Mouse (Mus musculus) limb, embryonic 15.5 days (tissue): ENCODE measurements around the gene Kidins220. TPM values are rescaled to one million over a fixed set of nuclear protein-coding genes. Genes with fewer than 3 reads are reported as not detected.

Experiments
- ATAC-seq: fragments of 200-750 bp; cut with Nextera tagmentation; 2 replicates; pipeline ENCODE4 v1.8.0; 2017; ENCODE audit warnings: low read depth, moderate TSS enrichment; ENCODE audit not compliant: insufficient number of reproducible peaks, low FRiP score, low TSS enrichment
- H3K27ac ChIP-seq: fragments of 300-500 bp; sonication (generic); 2 replicates; pipeline ENCODE4 v1.5.1; 2015; ENCODE audit warnings: moderate library complexity, mild to moderate bottlenecking, inconsistent platforms
- H3K27me3 ChIP-seq: fragments of 300-500 bp; sonication (generic); 2 replicates; pipeline ENCODE4 v1.6.1; 2015; ENCODE audit warnings: inconsistent platforms
- H3K36me3 ChIP-seq: fragments of 300-500 bp; sonication (generic); 2 replicates; pipeline ENCODE4 v1.6.1; 2015; ENCODE audit warnings: inconsistent platforms
- H3K4me1 ChIP-seq: fragments of 300-500 bp; sonication (generic); 2 replicates; pipeline ENCODE4 v1.6.1; 2015; ENCODE audit warnings: inconsistent platforms
- H3K4me2 ChIP-seq: fragments of 300-500 bp; sonication (generic); 2 replicates; pipeline ENCODE4 v1.6.1; 2015; ENCODE audit warnings: mild to moderate bottlenecking, inconsistent platforms
- H3K4me3 ChIP-seq: fragments of 300-500 bp; sonication (generic); 2 replicates; pipeline ENCODE4 v1.5.1; 2015; ENCODE audit warnings: mild to moderate bottlenecking, inconsistent platforms
- H3K9ac ChIP-seq: fragments of 300-500 bp; sonication (generic); 2 replicates; pipeline ENCODE4 v1.6.1; 2015; ENCODE audit warnings: inconsistent platforms
- H3K9me3 ChIP-seq: fragments of 300-500 bp; sonication (generic); 2 replicates; pipeline ENCODE4 v1.6.1; 2016; ENCODE audit warnings: inconsistent platforms
- WGBS: fragments of 180-500 bp; shearing (Covaris S2); methylation state at CpG from one replicate; pipeline ENCODE4 v1.1.7; 2015; 5-methylcytosine and 5-hydroxymethylcytosine counted together
- polyA plus RNA-seq: library from polyadenylated mRNA; unstranded; fragments of >200 nt; fragmentation: Nextera tagmentation; extraction: Ambion mirVana; gene quantifications from 2 replicates; pipeline ENCODE4 v1.2.1, GENCODE M21; 2015

Gene Kidins220
- polyA plus RNA-seq, 1 experiment from 2014 or later = 24.4 TPM

GRCm38 (mm10) chr12:25097210-25098160 is 122.8 kb downstream of the Kidins220 start:
- Histone ChIP-seq H3K27ac (peak overlapping the region; percentile 97), H3K4me2 (peak overlapping the region; percentile 82), H3K36me3 (no peaks in the 10 kb centered on the region), H3K9ac (peak overlapping the region; percentile 33; the same call in 1 of the 2 replicates), H3K4me1 (peaks cover 51% of the 10 kb centered on the region), H3K9me3 (no peaks in the 10 kb centered on the region), H3K4me3 (peak overlapping the region; percentile 78), H3K27me3 (no peaks in the 10 kb centered on the region)
- no peak for ATAC-seq
- 4% methylated on average over 28 of the region's 28 CpGs for WGBS

GRCm38 (mm10) chr12:25098161-25098550 is 123.4 kb downstream of the Kidins220 start:
- Histone ChIP-seq H3K9ac (peak overlapping the region; percentile 33), H3K27ac (peak overlapping the region; percentile 97), H3K4me2 (peak overlapping the region; percentile 82), H3K27me3 (no peaks in the 10 kb centered on the region), H3K4me3 (peak overlapping the region; percentile 78), H3K36me3 (no peaks in the 10 kb centered on the region), H3K4me1 (peaks cover 45% of the 10 kb centered on the region), H3K9me3 (no peaks in the 10 kb centered on the region)
- 3% methylated on average over 10 of the region's 10 CpGs for WGBS
- ATAC-seq = 0 out of 2 replicates have a peak, but pooled peaks have one; percentile 8

DNA sequence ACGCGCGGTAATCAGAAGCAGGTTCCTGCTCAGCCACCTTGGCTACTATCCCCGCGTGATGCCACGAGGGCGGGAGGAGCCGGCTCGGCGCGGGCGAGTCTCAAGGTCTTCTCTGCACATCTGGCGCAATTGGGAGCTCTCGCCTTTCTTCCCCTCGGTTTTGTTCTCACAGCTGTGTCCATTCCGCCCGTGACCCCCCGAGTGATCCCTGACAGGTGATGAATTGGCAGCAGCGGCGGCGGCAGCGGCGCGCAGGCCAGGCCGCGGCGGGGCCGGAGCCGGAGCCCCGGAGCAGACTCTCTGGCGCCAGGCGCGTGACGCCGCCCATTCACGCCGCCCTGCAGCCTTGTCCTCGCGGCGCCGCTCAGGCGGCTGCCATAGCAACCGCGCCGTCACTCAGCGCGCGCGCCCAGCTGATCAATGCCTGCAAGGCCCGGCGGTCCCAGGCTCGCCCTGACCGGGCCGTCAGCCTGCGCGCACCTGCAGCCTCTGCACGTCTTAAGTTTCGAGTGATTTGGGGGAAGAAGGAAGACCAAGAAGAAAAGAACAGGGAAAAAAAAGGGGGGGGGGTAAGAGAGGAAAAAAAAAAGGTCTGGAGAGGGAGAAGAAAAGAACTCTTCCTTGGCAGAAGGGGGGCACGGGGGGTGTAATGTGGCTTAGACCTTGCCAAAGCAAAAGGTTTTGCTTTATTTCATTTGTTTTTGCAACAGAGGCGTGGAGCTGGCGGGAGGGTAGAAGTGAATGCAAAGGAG is 124.0 kb downstream of the Kidins220 start:
- H3K36me3 ChIP-seq = no peaks in the 10 kb centered on the region
- H3K9me3 ChIP-seq = no peaks in the 10 kb centered on the region
- under 1% methylated on average over 59 of the region's 61 CpGs for WGBS

DNA sequence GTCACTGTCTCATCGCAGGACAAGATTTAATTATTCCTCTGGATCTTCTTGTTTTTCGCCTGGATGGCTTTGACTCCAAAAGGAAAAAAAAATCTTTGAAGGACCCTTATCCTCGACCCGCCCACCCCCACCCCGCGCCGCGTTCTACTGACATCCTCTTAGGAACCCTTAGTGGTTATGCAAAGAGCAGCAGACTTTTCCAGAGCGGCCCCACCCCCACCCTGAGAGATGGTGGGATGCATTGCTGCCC is 124.5 kb downstream of the Kidins220 start:
- H3K4me2 ChIP-seq = peak overlapping the region; percentile 82
- peaks cover 44% of the 10 kb centered on the region for H3K4me1 ChIP-seq
- H3K9ac ChIP-seq = peak overlapping the region; percentile 39
- no peaks in the 10 kb centered on the region for H3K9me3 ChIP-seq
- no peak for ATAC-seq
- H3K36me3 ChIP-seq = no peaks in the 10 kb centered on the region
- H3K27me3 ChIP-seq = no peaks in the 10 kb centered on the region
- WGBS = 0% methylated on average over 9 of the region's 9 CpGs
- peak overlapping the region; percentile 78 for H3K4me3 ChIP-seq
- H3K27ac ChIP-seq = peak overlapping the region; percentile 97

More for the DNA sequence above, 124.0 kb downstream of the Kidins220 start:
- Histone ChIP-seq H3K4me3 (peak overlapping the region; percentile 78), H3K27me3 (no peaks in the 10 kb centered on the region), H3K27ac (peak overlapping the region; percentile 97), H3K4me2 (peak overlapping the region; percentile 82), H3K9ac (peak overlapping the region; percentile 39), H3K4me1 (peaks cover 41% of the 10 kb centered on the region)
- peak; percentile 78 for ATAC-seq

GRCm38 (mm10) chr12:25099563-25100408 is 125.1 kb downstream of the Kidins220 start:
- peaks cover 44% of the 10 kb centered on the region for H3K4me1 ChIP-seq
- 1% methylated on average over 38 of the region's 38 CpGs for WGBS
- ATAC-seq = no peak

DNA sequence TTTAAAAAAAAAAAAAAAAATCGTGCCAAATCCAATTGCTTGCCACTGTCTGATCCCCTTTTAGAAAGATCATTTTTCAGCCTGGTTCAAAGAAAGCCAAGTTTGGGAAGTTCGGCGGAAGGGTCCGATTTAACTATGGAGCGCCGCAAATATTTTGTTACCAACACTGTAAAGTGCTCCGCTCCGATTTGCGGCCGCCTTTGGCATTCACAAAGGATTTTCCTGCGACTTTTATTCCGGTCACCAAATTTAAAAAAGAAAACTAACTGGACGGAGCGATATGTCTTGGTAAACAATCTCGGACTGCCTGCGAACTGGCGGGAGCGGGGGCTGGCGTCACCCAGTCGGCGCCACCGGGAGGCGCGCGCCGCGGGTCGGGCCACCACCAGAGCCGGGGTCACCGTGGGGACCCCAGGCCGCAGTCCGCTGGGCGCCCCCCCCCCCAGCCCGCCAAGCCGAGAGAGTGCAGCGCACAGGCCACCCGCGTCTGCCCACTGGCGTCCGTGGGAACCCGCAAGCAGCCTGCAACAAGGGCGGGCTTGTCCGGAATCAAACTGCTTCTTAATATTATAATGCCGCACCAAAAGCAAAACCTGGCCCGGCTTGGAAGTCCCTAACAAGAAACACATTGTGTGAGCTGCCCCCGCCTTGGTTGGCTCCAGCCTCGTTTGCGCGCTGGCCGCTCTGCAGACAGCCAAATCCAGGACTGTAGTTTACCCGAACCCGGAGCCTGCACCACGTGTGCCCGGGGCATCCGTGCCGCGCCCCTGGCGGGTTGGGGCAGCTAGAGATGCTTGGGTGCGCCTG is 125.9 kb downstream of the Kidins220 start:
- Histone ChIP-seq H3K9ac (peak overlapping the region; percentile 38), H3K9me3 (no peaks in the 10 kb centered on the region), H3K4me3 (peak overlapping the region; percentile 78), H3K27me3 (no peaks in the 10 kb centered on the region), H3K27ac (peak overlapping the region; percentile 97), H3K4me2 (peak overlapping the region; percentile 82), H3K4me1 (peaks cover 44% of the 10 kb centered on the region), H3K36me3 (no peaks in the 10 kb centered on the region)
- under 1% methylated on average over 59 of the region's 59 CpGs for WGBS
- ATAC-seq = no peak

More at GRCm38 (mm10) chr12:25099563-25100408, 125.1 kb downstream of the Kidins220 start:
- Histone ChIP-seq H3K36me3 (no peaks in the 10 kb centered on the region), H3K27ac (peak overlapping the region; percentile 97), H3K4me2 (peak overlapping the region; percentile 82), H3K9ac (peak overlapping the region; percentile 39), H3K4me3 (peak overlapping the region; percentile 78), H3K9me3 (no peaks in the 10 kb centered on the region), H3K27me3 (no peaks in the 10 kb centered on the region)

DNA sequence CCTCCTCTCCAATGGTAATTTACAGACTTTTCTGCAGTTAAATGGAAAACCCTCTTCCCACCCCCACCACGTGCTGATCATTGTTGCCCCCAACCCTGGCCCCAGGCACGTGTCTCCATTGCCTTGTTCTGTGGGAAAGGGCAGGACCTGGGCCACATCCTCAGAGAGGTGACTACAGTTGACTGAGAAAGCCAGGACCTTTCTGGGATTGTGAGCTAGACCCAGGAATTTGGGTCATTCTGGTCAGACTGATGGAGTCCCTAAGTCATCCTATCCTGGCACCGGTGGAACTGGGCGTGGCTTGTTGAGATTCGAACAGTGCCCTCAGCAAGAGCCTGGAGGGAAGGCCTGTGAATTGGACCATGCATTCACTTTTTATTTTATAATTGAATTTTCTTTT is 126.7 kb downstream of the Kidins220 start:
- Histone ChIP-seq H3K27me3 (no peaks in the 10 kb centered on the region), H3K9me3 (no peaks in the 10 kb centered on the region), H3K4me1 (peaks cover 43% of the 10 kb centered on the region), H3K4me3 (peak overlapping the region; percentile 78; the same call in 1 of the 2 replicates), H3K4me2 (peak overlapping the region; percentile 82), H3K36me3 (no peaks in the 10 kb centered on the region), H3K9ac (no peak overlapping the region), H3K27ac (peak overlapping the region; percentile 97)
- WGBS = 17% methylated on average over 5 of the region's 5 CpGs
- no peak for ATAC-seq

- peaks cover 21% of the 10 kb centered on the region for H3K4me1 ChIP-seq
- no peak for ATAC-seq
- WGBS = 53% methylated on average over 6 of the region's 6 CpGs
These were observed 129.2 kb downstream of the Kidins220 start for GRCm38 (mm10) chr12:25103911-25104310.

GRCm38 (mm10) chr12:25104541-25104940 is 129.8 kb downstream of the Kidins220 start:
- no peaks in the 10 kb centered on the region for H3K27me3 ChIP-seq
- no peaks in the 10 kb centered on the region for H3K9me3 ChIP-seq
- no peak overlapping the region for H3K9ac ChIP-seq
- no peak overlapping the region for H3K4me3 ChIP-seq
- H3K4me2 ChIP-seq = no peak overlapping the region
- H3K4me1 ChIP-seq = peaks cover 18% of the 10 kb centered on the region
- no peak for ATAC-seq
- H3K27ac ChIP-seq = no peak overlapping the region
- no peaks in the 10 kb centered on the region for H3K36me3 ChIP-seq

More at GRCm38 (mm10) chr12:25103911-25104310, 129.2 kb downstream of the Kidins220 start:
- Histone ChIP-seq H3K9ac (no peak overlapping the region), H3K36me3 (no peaks in the 10 kb centered on the region), H3K4me3 (no peak overlapping the region), H3K4me2 (no peak overlapping the region), H3K9me3 (no peaks in the 10 kb centered on the region), H3K27ac (no peak overlapping the region), H3K27me3 (no peaks in the 10 kb centered on the region)

DNA sequence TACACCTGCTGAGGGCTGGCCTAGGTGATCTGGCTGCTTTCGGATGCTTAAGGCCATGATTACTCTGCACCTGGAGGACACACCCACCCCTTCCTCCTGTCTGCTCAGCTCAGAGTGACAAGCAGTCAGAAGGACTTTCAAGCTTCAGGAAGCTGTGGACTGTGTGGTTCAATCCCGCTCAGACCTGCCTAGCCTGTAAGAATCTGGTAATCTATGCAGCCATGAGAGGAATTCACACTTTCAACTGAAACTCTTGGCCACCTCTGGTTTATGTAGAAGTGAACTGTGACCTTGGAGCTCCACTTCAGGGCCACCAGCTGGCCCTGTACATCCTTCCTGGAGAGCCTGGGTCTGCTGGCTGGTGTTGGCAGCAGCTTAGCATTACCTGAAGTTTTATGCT is 134.1 kb downstream of the Kidins220 start:
- Histone ChIP-seq H3K9me3 (no peaks in the 10 kb centered on the region), H3K36me3 (no peaks in the 10 kb centered on the region), H3K4me3 (no peak overlapping the region), H3K27ac (no peak overlapping the region), H3K9ac (no peak overlapping the region), H3K27me3 (no peaks in the 10 kb centered on the region), H3K4me2 (no peak overlapping the region), H3K4me1 (peaks cover 5% of the 10 kb centered on the region; the same call in 1 of the 2 replicates)
- no peak for ATAC-seq
- WGBS = 62% methylated on average over 2 of the region's 2 CpGs
